Mouse (Mus musculus) right cerebral cortex, adult 18-20 months (tissue): ENCODE measurements around the gene Ggta1.

Experiments used
- DNase-seq: peaks from one replicate; pipeline ENCODE4 v3.0.0; 2022; ENCODE audit warnings: mixed read lengths

Ggta1 gene

DNA sequence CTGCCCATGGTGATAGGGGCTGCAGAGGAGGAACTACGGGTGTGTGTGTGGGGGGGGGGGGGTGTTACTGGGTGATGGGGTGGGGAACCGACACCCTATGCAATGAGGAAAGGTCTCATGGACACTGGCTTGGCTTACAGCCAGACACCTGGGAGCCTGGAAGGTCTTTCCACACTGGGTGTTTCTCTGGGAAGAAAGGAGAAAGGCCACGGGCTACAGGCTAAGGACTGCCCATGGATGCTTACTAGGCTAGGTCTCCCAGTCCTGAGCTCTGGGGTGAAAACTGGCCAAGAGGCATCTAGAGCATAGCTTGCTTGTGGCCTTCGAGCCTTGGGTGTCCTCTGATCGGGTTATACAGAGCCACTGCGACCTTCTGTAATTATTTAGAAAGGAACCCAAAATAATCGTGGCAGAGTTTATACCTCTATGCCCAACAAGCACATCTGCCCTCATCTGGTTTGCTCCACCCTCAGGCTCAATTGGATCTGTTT is at the start of gene Ggta1:
Gene Ggta1, minus strand, starts transcription at position 441 of the 491 bp plus-strand sequence.
- DNase-seq: no peak

GRCm38 (mm10) chr2:35512226-35512625 is 49.2 kb upstream of the Ggta1 start:
- no peak for DNase-seq

DNA sequence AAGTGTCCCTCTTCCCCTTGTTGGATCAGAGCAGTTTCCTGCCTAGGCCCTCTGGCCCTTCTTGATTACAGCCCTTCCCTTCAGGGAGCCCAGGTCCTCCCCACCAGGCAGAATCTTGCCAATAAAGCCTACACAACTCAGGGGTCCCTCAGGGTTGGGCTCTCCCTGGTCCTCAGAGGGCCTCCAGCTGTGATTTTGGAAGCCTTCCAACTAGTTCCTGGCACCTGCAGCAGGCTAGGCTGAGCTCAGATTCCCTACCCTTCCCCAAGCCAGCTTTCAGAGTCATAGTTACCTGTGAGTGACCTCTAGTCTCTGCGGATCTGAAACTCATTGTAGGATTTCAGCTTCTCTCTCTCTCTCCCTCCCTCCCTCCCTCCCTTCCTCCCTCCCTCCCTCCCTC is 47.9 kb upstream of the Ggta1 start:
- no peak for DNase-seq

- no peak for DNase-seq
Observed at GRCm38 (mm10) chr2:35509888-35510287, 46.9 kb upstream of the Ggta1 start.

DNA sequence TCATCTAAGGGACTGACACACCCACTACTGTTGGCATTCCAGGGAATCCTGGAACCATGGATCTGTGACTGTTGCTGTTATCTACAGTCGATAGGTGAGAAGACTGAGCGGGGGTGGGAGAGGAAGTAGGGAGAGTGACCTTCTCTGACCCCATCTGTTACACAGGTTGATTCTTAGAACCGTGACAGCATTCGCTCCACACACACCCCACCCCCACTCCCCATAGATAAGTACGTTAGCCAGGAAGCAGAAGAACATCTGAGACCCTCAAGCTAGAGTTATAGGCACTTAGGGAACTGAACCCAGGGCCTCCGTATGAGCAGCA is 46.3 kb upstream of the Ggta1 start:
- DNase-seq: no peak

GRCm38 (mm10) chr2:35508597-35509342 is 45.7 kb upstream of the Ggta1 start:
- peak; percentile 77 for DNase-seq

GRCm38 (mm10) chr2:35507191-35507511 is 44.1 kb upstream of the Ggta1 start:
- DNase-seq: peak; percentile 34

DNA sequence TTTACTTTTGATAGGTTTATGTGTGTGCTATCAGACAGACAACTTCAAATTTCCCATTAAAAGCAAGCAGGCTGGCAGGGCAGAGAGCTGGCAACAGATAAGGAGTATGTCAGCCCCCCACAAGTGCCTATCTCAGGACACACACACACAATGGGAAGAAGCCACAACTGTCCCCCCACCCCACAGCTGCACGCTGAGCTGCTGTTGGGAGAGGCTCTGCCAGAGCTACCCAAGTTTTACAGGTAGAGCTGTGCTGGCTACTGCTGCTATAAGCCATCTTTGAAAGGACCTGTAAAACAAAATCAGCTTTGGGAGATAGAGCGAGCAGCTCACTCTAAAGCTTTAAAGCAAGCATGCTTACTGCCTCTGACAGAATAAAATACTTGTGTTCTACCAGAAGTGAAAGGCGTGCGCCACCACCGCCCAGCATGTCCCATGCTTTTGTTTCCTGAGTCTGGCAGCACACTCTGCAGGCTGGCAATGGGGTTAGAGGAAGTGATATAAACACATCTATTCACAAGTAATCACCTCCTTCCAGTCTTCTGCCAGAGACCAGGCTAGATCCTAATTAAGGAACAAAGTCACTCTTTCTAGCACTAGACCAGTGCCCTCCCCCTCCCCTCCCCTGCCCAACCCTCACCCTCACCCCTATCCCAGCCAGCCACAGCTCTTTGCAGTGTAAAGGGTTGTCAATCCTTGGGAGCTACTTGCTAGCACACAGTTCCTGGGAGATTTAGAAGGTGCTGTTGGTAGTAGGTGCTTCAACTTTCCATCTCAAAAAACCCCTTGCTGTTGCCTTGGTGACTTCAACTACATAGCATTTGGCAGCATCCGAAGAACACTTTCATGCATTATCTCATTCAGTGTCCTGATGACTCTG is 43.5 kb upstream of the Ggta1 start:
- peak; percentile 58 for DNase-seq

GRCm38 (mm10) chr2:35505519-35506286 is 42.7 kb upstream of the Ggta1 start:
- no peak for DNase-seq

DNA sequence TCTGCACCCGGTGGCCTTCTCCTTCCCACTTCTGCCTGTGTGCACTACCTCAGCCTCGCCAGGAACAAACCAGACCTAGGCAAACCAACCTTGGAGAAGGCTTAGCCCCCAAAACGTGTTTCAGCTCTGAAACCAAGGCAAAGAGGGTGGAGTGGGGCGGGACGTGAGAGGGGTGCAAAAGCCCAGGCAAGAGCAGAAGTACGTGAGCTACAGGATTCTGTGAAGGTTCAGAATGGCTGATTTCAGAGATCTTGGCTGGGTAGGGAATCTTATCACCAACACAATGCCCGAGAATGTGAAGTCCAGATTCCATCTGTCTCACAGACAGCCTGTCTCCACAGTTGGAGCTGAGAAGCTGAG is 41.4 kb upstream of the Ggta1 start:
- no peak for DNase-seq

GRCm38 (mm10) chr2:35503723-35504416 is 40.8 kb upstream of the Ggta1 start:
- no peak for DNase-seq

DNA sequence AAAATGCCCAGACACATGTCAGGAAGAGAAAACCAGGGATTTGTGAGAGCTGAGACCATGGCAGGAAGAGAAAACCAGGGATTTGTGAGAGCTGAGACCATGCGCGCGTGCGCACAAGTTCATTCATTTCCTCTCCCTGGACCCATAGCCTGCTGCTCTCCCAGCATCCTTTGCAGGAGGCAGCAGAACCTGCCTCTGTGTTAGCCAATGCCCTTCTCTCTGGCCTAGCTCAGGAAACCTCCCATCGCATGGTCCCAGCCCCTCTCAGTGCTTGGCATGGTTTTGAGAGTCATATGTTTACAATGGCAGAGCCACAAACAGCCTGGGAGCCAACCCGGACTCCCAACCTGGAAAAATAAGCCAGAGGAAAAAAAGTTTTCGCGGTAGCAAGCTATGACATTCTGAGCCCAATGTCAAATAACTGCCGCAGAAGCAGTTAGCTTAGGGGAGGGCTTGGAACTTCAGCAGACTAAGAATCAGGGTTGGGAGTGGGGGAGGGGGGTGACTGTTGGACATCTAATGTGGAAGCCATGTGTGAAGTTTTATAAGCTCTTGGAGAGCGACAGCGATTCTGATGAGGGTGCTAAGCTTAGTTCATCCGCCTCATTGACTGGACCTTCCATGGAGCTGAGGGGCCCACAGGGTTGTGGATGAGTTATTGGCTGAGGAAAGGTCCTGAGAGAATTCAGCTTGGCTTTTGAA is 40.1 kb upstream of the Ggta1 start:
- no peak for DNase-seq

GRCm38 (mm10) chr2:35502561-35502960 is 39.5 kb upstream of the Ggta1 start:
- no peak for DNase-seq

DNA sequence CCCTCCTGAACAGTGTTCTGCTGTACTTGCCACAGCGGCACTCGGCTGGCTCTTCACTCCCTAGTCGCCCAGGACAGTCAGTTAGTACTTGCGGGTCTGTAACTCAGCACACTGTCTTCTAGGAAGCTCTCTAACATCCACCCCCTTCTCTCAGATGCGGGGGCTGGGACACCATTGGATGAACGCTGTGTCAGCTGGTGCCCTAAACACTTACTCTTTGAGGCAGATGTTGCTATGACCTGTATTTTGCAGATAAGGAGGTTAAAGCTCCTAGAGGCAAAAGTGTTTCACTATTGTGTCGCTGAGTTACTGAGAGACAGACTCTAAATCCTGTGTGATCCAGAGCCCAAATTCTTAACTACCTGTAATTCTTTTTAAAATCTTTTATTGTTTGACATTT is 36.4 kb upstream of the Ggta1 start:
- DNase-seq: no peak

DNA sequence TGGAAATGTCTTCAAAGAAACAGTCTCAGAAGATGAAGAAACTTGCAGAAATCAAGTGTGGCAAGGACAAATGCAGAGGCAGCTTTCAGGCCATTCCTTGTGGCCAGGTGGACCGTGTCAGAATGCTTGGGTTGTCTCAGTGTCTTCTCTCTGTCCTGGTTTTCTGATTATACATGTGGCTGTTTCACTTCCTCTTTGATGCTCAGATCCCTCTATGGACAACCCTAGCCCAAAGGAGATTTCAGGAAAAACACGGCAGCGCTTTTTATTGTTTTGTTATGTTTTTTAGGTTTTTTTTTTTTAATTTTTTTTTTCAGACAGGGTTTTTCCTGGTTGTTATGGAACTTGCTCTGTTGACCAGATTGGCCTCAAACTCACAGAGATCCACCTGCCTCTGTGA is 35.9 kb upstream of the Ggta1 start:
- no peak for DNase-seq

DNA sequence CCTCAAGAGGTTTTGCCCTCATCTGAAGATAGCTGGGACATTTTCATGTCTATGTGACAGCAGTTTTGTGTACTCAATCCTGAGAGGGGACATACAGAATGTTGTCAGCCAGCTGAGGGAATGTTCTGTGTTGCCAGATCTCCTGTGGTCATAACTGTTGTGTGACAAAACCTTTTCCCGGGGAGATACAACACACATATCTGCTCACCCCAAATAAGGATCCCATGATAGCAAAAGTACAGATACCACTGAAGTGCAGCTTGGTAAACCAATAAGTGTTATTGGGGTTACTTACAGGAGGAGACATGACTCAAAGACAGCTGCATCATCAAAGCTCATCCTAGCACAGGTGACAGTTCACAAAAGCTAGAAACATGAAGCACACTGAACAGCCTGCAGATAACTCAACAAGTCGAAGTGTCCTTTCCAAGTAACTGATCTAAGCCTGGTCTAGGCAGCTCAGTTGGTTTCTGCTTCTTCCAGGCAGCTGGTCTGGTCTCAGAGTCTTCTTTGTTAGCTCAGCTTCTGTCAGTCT is 34.7 kb upstream of the Ggta1 start:
- DNase-seq: no peak

- DNase-seq: no peak
Observed at GRCm38 (mm10) chr2:35496279-35497013, 33.4 kb upstream of the Ggta1 start.

- DNase-seq: no peak
Observed at GRCm38 (mm10) chr2:35495486-35496278, 32.7 kb upstream of the Ggta1 start.

DNA sequence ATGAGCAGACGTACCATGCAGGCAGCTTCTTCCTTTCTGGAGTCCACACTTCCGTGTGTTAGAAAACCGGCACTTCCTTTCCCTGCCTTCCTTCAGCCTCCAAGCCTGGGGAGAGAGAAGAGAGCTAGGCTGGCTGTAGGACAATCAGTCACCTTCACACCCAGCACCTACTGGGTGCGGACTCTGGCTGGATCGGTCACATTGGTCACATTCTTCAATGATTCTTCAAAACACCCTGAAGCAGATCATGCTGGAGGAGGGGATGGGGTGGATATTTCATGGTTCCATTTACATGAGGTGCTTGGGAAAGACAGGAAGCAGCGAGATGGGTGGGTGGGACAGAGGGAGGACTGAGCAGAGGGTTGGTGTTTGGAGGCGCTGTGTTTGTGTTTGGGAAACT is 30.5 kb upstream of the Ggta1 start:
- DNase-seq: no peak

DNA sequence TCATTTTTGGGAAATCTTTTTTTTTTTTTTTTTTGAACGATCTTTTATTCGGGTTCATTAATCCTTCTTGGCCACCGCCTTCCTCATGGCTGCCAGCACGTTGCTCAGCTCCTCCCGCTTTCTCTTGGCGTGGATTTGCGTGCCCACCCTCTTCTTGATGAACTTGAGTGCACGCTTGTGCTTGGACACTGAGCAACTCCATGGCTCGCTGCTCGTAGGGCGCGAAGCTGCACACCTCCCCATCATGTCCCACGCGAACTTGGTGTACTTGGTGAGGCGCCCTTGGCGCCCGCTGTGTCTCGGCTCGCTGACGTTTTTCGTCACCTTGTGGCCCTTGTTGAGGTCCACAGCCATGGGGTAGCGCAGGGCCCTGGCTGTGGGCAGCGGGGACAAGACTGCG is 28.1 kb upstream of the Ggta1 start:
- DNase-seq: no peak
